Mouse (Mus musculus): ENCODE data around the gene Unc13b.
A peak's percentile ranks its signal among the peaks of the same experiment; 100 is the strongest.
"Not testable (repeated sequence)": the region's sequence is repeated elsewhere in the genome, so short reads cannot be mapped to it uniquely, and the experiment has no call there.

The Unc13b gene

DNA sequence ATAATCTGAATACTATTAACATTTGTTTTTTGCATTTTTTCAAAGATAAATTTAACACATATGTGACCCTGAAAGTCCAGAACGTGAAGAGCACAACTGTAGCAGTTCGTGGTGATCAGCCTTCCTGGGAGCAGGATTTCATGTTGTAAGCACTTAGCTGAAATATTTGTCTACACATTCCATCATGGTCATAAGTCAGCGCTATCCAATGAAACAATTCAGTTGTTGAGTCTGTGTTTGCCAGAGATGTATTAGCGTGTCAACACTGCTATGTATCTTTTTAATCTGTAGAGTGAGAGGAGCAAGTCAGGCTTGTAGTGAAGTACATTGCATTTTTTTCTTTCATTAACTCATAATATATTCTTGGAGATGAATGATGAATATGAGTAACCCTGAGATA, 32.4 kb downstream of the Unc13b start:
- no peak for DNase-seq (ENCODE audit: low spot score)

DNA sequence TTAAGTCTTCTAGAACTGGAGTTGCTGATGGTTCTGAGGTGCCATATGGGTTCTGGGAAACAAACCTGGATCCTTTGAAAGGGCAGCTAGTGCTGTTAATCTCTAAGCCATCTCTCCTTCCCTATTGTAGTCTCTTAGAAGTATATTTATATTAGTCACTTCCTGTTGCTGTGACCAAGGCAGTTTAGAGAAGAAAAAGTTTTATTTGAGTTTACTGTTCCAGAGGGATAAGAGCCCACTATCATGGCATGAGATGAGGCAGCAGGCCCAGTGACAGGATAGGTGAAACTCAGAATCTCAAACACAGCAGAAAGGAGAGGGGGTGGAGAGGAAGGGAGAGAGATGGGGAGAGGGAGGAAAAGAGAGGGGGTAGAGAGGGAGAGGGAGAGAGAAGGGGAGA, 54.7 kb downstream of the Unc13b start:
- no peak for DNase-seq (ENCODE audit: low spot score)

DNA sequence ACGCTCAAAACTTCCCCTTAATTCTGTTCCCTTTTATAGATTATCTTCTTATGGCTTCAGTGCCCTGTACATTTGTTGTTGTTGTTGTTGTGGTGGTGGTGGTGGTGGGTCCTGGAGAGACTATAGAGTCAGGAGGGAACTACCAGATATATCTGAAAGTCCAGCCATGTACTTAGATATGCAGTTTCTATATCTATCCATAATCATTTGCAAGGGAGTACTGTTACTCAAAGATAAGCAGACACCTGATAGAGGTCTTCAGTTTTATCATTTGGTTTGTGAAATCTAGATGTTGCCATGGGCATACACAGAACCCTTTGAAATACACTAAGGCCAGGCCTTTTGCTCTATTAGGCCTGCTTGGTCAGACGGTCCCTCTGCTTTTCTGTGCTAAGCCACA, 55.8 kb downstream of the Unc13b start:
- no peak for DNase-seq (ENCODE audit: low spot score)

DNA sequence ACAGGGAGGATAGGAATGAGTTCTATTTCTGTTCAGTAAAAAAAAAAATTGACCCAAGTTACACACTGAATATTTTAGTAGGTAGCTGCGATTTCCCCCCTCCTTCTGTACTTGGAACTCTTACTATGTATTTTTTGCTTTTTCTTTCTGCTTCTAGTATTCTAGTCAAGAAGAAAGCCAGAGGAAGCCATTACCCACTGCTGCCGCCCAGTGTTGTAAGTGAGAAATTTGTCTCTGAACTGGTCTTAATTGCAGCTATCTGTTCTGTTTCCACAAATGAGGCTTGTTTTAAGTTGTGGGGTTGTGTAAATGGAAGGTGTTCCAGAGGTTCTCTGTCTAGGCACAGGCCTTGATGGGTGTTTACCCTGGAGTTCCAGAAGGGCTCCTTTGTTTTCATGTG, 56.2 kb downstream of the Unc13b start:
- peak; percentile 28 for DNase-seq (ENCODE audit: low spot score)

DNA sequence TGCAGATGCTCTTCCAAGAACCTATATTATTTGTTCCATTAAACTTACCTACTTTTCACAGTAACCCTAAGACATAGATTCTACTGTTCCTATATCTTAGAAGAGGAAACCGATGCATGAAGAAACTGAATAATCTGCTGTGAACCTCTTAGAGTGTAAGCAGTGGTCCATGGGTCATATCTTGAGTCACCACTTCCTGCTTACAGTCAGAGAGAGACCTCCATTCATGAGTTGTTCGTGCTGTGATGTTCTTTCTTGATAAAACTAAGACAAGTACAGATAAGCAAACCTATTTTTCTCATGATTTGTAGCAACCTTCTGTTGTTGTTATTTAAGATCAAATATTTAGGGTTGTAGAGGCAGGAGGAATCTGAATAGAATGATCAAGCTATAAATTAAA, 57.5 kb downstream of the Unc13b start:
- no peak for DNase-seq (ENCODE audit: low spot score)

DNA sequence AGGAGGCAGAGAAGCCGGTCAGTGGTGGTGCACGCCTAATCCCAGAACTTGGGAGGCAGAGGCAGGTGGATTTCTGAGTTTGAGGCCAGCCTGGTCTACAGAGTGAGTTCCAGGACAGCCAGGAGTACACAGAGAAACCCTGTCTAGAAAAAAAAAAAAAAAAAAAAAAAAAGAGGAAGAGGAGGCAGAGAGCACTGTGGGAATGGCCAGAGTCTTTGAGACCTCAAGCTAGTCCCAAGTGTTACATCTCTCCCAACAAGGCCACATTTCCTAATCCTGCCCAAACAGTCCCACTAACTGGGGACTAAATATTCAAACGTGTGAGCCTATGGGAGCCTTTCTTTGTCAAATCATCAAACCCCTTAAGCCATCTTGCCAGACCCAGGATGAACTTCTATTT, 71.0 kb downstream of the Unc13b start:
- DNase-seq (ENCODE audit: low spot score), result no peak

DNA sequence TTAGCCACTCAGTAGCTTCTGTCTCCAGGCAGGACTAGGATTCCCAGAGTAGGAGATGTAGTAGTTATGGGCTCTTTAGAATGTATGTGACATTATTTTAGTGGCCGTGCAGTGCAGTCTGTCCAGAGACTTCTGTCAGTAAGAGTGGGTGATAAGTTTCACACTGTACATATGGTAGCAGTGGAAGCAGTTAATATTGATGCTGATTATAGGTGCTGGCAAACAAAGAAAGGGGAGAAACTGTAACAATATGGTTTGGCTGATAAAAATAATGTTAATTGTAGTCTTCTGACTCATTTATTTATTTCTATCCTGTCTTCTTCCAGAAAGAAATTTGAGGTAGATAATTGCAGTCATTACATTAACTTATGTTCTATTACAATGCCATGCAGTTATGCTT, 83.9 kb downstream of the Unc13b start:
- DNase-seq (ENCODE audit: low spot score), result no peak

DNA sequence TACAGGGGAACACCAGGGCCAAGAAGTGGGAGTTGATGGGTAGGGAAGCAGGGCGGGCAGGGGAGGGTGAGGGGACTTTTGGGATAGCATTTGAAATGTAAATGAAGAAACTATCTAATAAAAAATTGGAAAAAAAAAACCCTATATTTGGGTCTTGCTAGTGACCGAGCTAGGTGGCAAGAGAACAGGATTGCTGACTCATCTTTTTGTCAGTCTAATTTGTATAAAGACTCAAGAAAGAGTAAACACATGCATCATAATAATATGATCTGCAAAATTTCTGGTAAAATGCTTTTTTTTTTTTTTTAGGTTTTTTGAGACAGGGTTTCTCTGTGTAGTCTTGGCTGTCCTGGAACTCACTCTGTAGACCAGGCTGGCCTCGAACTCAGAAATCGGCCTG, 93.7 kb downstream of the Unc13b start:
- DNase-seq (ENCODE audit: low spot score), result not testable (repeated sequence)

DNA sequence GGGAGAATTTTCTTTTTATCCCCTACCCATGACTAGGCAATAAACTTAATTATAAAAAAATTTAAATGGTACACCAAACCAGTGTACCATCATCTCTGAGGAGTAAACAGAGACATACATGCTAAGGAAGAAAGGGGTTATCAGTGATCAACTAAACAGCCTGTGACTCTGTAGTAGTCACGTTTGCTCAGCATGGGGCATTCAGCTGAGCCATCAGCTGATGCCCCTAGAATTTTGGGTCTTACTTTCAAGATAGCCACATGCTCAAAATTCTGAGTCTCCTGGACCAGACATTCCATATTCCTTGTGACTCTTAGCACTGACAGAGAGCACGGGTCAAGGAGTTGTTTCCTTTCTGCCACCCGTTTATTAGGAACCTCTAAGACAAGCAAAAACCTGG, 101.3 kb downstream of the Unc13b start:
- DNase-seq (ENCODE audit: low spot score), result no peak

DNA sequence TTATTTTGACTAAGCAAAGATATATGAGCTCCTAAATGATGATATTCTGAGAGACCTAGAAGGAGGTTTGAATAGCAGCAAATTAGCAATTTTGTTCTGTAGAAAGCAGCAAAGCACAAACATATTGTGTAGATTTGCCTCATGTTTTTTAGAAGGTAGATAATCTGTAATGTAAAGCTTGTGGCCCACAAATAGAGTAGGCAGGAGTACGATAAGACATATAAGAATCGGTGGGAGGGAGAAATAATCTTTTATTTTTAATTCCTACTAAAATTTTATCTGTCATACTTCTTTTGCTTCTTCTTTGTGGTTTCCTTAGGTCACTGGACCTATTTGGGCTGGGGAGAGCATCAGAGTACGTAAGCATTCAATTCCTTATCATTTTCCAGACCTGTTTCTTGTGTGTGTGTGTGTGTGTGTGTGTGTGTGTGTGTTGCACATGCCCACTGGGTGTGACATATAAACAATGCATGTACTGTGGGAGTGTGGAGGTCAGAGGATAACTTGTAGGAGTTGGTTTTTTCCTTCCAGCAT, 102.4 kb downstream of the Unc13b start:
- DNase-seq (ENCODE audit: low spot score), result no peak

DNA sequence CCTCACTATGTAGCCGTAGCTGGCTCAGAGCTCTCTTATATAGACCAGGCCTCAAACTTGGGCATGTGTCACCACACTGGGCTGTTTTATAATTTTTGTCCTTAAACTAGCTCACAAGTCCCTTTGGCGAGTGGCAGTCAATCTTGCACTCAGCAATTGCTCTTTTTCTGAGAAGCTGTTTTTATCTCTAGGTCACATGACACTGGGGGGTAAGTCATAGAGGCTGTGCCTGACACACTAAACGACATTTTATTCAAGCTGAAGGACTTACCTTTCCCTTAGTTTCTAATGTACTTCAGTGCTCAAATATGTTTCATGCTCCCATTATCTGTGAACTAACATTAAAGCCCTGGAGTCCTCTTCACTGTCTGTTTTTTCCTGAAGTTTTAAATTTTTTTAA, 104.5 kb downstream of the Unc13b start:
- no peak for DNase-seq (ENCODE audit: low spot score)

DNA sequence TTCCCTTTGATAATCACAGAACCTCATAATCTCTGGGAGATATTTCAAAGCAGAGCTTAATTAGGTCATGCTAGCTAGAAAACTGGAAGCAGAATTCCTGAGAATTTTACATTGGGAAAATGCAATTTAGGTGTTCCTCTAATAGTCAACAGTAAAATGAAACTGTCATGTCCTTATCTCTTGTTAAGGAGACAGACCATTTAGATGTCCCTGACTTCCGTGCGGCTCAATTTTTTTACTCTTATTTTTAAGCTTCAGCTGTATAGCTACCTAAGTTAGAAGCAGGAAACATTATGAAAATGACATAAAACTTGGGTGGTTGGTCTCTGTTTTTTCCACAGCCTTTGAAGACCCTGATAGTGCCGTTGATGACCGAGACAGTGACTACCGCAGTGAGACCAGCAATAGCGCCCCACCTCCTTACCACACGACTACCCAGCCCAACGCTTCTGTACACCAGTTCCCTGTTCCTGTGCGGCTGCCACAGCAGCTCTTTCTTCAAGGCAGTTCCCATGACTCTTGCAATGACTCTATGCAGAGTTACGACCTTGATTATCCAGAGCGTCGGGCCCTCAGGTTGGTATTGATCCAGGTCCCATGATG, 106.8 kb downstream of the Unc13b start:
- DNase-seq (ENCODE audit: low spot score), result no peak

DNA sequence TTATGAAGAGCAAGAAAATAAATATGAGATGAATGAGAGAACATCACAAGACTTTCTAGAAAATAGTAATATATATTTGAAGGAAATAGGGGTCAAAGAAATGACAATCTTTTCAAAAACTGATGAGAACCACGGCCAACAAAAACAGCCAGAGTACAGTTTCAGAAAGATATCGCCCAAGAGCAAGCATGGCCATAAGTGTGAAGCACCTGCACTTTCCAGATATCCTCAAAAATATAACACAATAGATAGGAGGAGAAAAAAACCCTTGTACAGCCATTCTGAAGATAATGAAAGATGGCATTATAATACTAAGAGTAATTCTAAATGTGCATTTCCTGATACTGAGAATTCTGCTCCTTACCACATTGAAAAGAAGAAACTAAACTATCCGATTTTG, 111.3 kb downstream of the Unc13b start:
- no peak for DNase-seq (ENCODE audit: low spot score)

DNA sequence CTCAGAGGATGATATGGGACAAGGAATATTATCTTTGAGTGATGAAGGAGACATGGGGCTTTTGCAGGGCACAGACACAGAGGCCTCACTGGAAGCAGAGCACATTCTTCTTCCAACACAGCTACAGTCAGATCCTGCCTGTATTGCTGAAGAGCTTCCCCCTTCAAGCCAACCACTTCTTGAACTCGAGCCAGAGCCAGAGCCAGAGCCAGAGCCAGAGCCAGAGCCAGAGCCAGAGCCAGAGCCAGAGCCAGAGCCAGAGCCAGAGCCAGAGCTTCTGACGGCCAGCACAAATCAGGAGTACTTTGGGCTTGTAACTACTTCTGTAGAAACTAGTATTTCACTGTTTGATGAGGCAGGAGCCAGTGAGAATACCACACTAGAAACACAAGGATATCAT, 118.4 kb downstream of the Unc13b start:
- peak; percentile 4 for DNase-seq (ENCODE audit: low spot score)

DNA sequence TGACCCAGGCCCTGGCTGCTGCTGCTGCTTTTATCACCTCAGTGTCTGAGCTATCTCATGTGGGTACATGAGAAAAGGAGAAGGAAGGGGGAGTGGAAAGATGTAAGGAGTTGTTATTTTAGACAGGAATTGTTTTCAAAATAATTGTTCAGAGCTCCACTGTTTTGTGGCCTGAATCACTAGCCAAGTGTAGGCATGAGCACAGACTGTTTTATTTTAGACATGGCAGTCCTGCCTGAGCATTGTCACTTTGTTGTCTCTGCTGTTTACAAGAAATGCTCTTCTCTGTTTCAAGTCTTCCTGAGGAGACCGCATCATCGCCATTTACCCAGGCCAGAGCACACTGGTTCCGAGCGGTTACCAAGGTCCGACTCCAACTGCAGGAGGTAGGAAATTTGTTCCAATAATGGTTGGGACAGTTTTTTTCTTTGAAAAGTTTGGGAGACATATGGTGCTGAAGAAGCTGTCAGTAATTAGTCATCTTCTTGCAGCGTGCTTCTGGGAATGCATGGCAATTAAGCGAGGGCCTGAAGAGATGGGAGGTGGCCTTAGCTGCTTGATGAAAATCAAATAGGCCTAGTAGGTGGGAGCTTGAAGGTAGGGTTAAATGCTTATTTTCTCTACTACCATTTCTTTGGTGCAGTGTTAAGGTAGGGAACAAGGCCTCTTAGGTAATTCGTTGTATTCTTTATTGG, 123.9 kb downstream of the Unc13b start:
- DNase-seq (ENCODE audit: low spot score), result no peak

DNA sequence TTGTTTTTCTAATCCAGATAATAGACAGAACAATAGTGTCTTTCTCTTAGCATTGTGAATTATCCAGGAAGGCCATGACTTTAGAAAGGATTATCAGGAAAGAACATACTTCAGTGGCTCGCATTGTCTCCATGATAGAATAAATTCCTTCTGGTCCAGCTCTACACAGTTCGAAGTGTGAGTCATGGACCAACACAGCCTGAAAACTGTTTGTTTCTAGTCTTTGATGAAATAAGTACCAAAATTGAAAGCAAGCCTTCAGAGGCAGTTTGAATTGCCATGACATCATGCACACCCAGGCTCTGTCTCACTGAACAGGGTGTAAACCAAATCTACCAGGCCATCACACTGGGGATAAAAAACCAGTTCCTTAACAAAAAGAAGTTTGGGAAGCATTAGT, 128.7 kb downstream of the Unc13b start:
- DNase-seq (ENCODE audit: low spot score), result no peak

DNA sequence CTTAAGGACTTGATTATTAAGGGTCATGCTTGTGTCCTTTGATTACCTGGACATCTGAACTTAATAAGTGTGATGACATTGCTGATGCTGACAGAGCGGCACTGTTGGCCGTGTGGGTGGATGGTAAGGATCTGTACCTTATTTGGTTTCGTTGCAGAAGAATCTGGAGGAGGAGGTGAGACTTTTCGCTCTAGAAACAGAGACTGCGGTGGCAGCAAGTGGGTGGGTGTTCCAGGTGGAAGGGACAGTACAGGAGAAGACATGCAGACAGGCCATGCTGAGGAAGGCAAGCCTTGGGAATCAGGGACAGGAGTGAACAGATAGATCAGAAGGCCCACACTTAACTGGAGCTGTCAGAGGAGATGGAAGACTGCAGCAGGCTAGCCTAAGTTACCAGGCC, 130.6 kb downstream of the Unc13b start:
- DNase-seq (ENCODE audit: low spot score), result no peak

DNA sequence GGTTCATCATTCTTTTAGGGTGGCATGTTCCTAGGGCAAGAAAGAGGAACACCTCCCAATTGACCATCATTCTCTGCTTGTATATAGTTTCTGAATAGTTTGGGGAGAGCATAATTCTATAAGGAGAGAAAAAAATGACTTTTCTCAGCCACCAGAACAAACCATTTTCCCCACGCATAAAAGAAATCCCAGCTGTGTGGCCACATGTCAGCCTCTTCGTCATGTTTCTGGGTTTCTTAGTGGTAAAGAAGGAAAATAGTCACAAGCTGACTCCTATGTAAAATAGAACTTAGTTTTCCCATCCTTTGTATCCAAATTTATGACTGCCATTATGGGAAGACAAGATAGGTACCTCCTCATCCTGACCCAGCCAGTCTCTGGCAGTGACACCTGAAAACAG, 146.2 kb downstream of the Unc13b start:
- no peak for DNase-seq (ENCODE audit: low spot score)

DNA sequence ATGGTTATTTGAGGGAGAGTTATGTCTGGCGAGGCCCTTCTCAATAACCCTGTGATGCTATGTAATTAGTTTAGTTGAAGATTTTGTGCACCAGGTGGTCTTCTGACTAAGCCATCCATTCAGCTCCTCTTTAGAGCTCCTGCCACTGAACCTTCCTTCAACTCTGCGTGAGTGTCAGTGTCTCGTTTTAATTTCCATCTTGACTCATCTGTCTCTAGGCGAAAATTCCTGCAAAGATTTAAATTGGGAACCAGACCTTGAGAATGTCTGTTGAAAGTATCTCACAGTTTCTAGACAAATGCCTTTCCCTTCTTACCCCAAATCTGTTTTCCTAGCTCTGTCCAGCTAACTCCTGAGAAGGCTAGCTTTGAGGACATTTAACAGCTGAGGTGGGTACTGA, 146.8 kb downstream of the Unc13b start:
- DNase-seq (ENCODE audit: low spot score), result no peak

DNA sequence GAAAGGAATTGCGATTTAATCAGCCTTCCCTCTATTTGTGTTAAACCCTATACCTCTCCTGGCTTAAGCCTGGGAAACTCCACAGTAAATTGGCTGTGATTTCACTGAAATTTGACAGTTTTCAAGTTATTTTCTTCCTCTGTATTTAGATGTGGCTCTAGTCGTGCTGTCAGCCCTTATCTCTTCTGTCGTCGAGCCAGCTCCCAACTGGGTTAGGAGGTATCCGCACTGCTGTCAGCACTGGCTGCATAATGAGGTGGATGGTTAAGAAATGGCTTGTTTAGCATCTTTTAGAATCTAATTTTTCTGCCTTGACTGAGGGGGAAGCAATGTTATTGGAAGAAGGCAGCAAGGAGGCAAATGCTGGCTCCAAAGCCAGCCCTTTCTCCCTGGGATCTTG, 148.2 kb downstream of the Unc13b start:
- no peak for DNase-seq (ENCODE audit: low spot score)

DNA sequence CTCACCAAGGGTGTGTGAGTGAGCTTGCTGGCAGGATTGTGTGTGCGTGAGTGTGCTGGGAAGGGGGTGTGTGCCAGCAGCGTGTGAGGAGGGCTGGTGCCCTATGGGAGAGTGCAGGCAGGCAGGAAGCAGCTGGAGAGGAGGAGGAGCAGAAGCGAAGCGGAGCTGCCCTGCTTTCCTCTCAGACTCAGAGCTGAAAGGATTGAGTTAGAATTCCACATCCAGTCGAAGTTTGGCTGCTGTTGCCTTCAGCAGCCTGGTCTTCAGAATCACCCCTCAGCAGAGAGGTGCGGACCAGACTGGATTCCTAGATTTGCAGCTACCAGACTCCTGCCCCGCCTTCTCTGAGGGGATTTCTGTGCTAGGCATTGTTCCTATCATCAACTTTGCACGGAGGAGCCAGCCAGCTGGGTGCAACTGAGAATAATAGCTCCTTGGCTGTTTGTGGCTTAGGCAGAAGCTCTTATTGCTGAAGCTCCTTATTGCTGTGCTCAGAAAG, 150.4 kb downstream of the Unc13b start:
- DNase-seq (ENCODE audit: low spot score), result no peak

DNA sequence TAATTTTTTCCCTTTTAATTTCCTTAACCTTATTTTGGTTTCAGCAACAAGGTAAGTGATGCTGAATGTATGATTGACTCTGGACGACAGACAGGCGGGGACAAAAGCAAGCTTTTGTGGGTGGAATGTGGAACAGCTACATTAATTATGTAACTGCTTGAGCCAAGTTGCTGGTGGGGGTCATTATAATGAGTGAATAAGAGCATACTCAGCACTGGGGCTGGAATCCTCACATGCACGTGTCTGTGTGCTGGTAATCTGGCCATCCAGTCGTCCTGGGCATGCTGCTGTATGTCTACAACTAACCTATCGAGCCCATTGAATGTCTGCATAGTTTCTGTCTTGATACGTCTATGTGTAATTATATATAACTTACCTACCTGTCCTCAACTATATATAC, 150.9 kb downstream of the Unc13b start:
- DNase-seq (ENCODE audit: low spot score), result no peak

DNA sequence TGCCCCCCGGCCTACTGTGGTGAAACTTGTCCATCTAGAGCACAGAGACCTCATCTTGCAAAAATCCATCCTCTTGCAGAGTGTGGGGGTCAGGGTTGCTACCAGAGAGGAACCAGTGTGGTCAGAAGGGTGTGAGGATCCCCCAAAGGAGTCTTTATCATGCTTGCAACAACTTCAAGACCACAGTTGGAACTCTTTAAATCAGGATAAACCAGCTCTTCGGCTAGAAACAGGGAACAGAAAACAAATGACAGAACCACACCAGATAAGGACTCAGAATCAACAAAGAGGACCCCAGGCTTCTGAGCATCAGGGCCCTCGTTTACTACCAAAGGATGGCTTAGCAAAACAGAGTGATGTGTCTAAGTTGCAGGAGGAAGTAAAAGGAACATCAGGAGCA, 157.7 kb downstream of the Unc13b start:
- no peak for DNase-seq (ENCODE audit: low spot score)

DNA sequence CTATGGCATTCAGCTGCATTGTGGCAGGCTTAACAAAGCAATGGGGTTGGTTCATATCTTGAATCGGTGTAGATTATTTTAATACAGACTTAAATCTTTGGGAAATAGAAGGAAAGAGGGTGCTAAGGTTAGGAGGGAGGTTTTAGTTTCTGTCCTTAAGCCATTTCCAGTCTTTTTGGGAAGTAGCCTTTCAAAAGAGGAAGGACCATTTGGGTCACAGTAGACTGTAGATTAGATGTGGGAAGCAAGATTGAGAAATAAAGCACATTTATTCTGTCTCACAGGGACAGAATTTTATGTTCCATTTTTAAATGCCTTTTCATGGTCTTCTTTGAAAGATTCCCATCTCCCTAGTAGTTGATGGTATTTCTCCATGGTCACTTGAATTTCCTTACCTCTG, 159.2 kb downstream of the Unc13b start:
- DNase-seq (ENCODE audit: low spot score), result no peak
